Mouse (Mus musculus) forebrain, embryonic 11.5 days (tissue): ENCODE measurements around the gene Slc35f4. TPM values are rescaled to one million over a fixed set of nuclear protein-coding genes. Genes with fewer than 3 reads are reported as not detected.

Source experiments
- ATAC-seq: fragments of 200-750 bp; cut with Nextera tagmentation; replicated peaks from 2 replicates; pipeline ENCODE4 v1.8.0; 2017; ENCODE audit warnings: moderate TSS enrichment; ENCODE audit not compliant: low FRiP score
- DNase-seq: peaks from one replicate; pipeline ENCODE4 v3.0.0-alpha.2; 2017; ENCODE audit warnings: low spot score
- H3K27ac ChIP-seq: fragments of 300-500 bp; sonication (generic); 2 replicates; pipeline ENCODE4 v1.5.1; 2014; ENCODE audit warnings: low read depth, low read length
- H3K27me3 ChIP-seq: fragments of 300-500 bp; sonication (generic); 2 replicates; pipeline ENCODE4 v1.6.1; 2014; ENCODE audit warnings: mild to moderate bottlenecking, low read length, mixed read lengths; ENCODE audit not compliant: control insufficient read depth, insufficient read depth
- H3K36me3 ChIP-seq: fragments of 300-500 bp; sonication (generic); 2 replicates; pipeline ENCODE4 v1.6.1; 2014; ENCODE audit warnings: mild to moderate bottlenecking, low read length, moderate library complexity, mixed read lengths; ENCODE audit not compliant: control insufficient read depth, insufficient read depth
- H3K4me1 ChIP-seq: fragments of 300-500 bp; sonication (generic); replicated peaks from 2 replicates; pipeline ENCODE4 v1.6.1; 2014; ENCODE audit warnings: low read length, mixed read lengths; ENCODE audit not compliant: control insufficient read depth, insufficient read depth
- H3K4me2 ChIP-seq: fragments of 300-500 bp; sonication (generic); 2 replicates; pipeline ENCODE4 v1.6.1; 2014; ENCODE audit warnings: low read depth, mild to moderate bottlenecking, low read length, moderate library complexity, mixed read lengths; ENCODE audit not compliant: severe bottlenecking
- H3K4me3 ChIP-seq: fragments of 300-500 bp; sonication (generic); 2 replicates; pipeline ENCODE4 v1.5.1; 2014; ENCODE audit warnings: low read depth, low read length
- H3K9ac ChIP-seq: fragments of 300-500 bp; sonication (generic); 2 replicates; pipeline ENCODE4 v1.6.1; 2014; ENCODE audit warnings: low read length
- H3K9me3 ChIP-seq: fragments of 300-500 bp; sonication (generic); 2 replicates; pipeline ENCODE4 v1.6.1; 2016; ENCODE audit warnings: low read length, mixed read lengths; ENCODE audit not compliant: control insufficient read depth
- WGBS: fragments of 180-500 bp; shearing (Covaris S2); extraction: QIAGEN DNeasy Blood & Tissue Kit; methylation state at CpG from one replicate; pipeline ENCODE4 v1.1.7; 2014; 5-methylcytosine and 5-hydroxymethylcytosine counted together
- polyA plus RNA-seq: library from polyadenylated mRNA; unstranded; fragments of >200 nt; fragmentation: Nextera tagmentation; extraction: Ambion mirVana; gene quantifications from 2 replicates; pipeline ENCODE4 v1.2.1, GENCODE M21; 2014

Slc35f4 gene
- polyA plus RNA-seq: 0.36 TPM in 1 of 2 replicates, not detected in the other

DNA sequence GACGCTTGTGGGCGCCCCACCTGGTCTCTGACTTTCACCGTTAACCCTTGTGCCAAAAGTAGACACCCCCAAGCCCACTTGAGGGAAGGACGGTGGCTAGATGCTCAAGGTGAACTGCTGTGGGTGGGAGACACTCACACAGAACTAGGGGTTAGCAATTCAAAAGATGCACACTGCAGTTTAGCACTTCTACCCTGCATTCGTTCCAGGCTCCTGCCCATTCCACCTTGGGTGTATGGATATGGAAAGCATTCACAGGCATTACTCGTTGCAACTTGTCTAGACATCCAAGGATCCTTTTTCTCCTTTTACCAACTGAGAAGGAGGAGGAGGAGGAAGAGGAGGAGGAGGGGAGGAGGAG lies at the start of gene Slc35f4:
Slc35f4 (minus strand) TSS at position 116 of the 361 bp plus-strand sequence.
- H3K9ac ChIP-seq: peak within 1 kb of the TSS; percentile 50
- no peak for ATAC-seq
- 9% methylated on average over 6 of the region's 6 CpGs for WGBS

GRCm38 (mm10) chr14:49568369-49568768 lies 42.5 kb upstream of the Slc35f4 start:
- Histone ChIP-seq H3K4me2 (no peak overlapping the region), H3K9ac (no peak overlapping the region), H3K4me1 (no peaks in the 10 kb centered on the region), H3K4me3 (no peak overlapping the region), H3K27me3 (no peaks in the 10 kb centered on the region), H3K36me3 (no peaks in the 10 kb centered on the region), H3K9me3 (no peaks in the 10 kb centered on the region), H3K27ac (no peak overlapping the region)
- DNase-seq (no peak), ATAC-seq (no peak)

More for the DNA sequence above, at the start of gene Slc35f4:
- Histone ChIP-seq H3K4me3 (peak within 1 kb of the TSS; percentile 45), H3K36me3 (no peaks in the 10 kb centered on the region), H3K4me1 (0 out of 2 replicates have a peak, but pooled peaks cover 4% of the 10 kb centered on the region), H3K4me2 (peak within 1 kb of the TSS; percentile 94), H3K27ac (no peak within 1 kb of the TSS), H3K9me3 (no peaks in the 10 kb centered on the region), H3K27me3 (no peaks in the 10 kb centered on the region; the same call in 1 of the 2 replicates)
- DNase-seq: no peak

DNA sequence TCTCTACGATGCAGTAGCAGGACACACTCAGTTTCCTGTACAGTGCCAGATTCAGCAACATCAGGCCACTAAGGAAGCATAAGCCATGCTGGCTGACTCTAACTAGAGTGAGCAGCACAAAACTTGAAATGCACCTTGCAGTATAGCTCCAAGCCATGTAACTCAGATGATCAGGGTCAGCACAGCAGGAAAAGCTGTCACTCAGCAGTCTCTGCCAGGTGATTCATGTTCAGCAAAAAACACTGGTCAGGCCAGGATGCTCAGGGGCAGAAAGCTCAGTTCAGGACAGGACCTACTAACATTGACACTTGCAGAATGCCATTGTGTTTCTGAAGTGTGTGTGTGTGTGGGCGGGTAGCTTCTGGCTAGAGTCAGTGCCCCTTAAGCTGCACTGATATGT lies 34.9 kb upstream of the Slc35f4 start:
- Histone ChIP-seq H3K4me3 (no peak overlapping the region), H3K27me3 (no peaks in the 10 kb centered on the region), H3K9me3 (no peaks in the 10 kb centered on the region), H3K4me2 (no peak overlapping the region), H3K4me1 (no peaks in the 10 kb centered on the region), H3K36me3 (no peaks in the 10 kb centered on the region), H3K27ac (no peak overlapping the region), H3K9ac (no peak overlapping the region)
- ATAC-seq: no peak
- no peak for DNase-seq
- WGBS: 82% methylated on average over 2 of the region's 2 CpGs

DNA sequence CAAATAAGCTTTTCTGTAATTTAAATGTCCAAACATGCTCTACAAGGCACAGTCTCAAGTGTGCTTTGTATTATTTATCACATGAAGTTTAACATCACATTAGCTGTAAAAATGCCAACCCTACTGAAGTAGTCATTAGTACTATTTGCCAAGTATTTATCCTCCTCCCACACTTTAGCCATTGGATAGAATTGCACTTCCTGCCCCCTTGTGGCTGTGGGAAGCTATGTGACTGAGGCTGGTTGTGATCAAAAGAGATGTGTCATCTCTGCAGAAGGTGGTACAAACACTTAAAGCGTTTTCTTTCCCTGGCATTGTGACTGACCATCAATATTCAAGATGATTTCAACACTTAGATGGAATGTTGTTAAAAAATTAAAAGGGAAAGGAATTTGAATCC lies 14.3 kb upstream of the Slc35f4 start:
- no peak overlapping the region for H3K27ac ChIP-seq
- DNase-seq (no peak), ATAC-seq (no peak)
- H3K36me3 ChIP-seq: no peaks in the 10 kb centered on the region
- H3K4me1 ChIP-seq: no peaks in the 10 kb centered on the region
- H3K4me3 ChIP-seq: no peak overlapping the region
- H3K27me3 ChIP-seq: no peaks in the 10 kb centered on the region
- no peak overlapping the region for H3K9ac ChIP-seq
- WGBS: 51% methylated on average over 1 of the region's 1 CpGs
- no peaks in the 10 kb centered on the region for H3K9me3 ChIP-seq
- no peak overlapping the region for H3K4me2 ChIP-seq

GRCm38 (mm10) chr14:49525176-49525930 lies 493 bp downstream of the Slc35f4 start:
- H3K4me1 ChIP-seq: 0 out of 2 replicates have a peak, but pooled peaks cover 4% of the 10 kb centered on the region
- ATAC-seq (peak; percentile 91), DNase-seq (peak; percentile 87)
- H3K4me2 ChIP-seq: peak overlapping the region; percentile 94
- no peaks in the 10 kb centered on the region for H3K36me3 ChIP-seq
- H3K27ac ChIP-seq: no peak overlapping the region
- H3K9ac ChIP-seq: peak overlapping the region; percentile 50
- no peaks in the 10 kb centered on the region; the same call in 1 of the 2 replicates for H3K27me3 ChIP-seq
- no peaks in the 10 kb centered on the region for H3K9me3 ChIP-seq
- WGBS: 1% methylated on average over 55 of the region's 63 CpGs
- H3K4me3 ChIP-seq: peak overlapping the region; percentile 45

- no peaks in the 10 kb centered on the region for H3K36me3 ChIP-seq
- 0 out of 2 replicates have a peak, but pooled peaks cover 4% of the 10 kb centered on the region for H3K4me1 ChIP-seq
- no peaks in the 10 kb centered on the region for H3K9me3 ChIP-seq
- no peak overlapping the region for H3K9ac ChIP-seq
- DNase-seq: no peak
- no peaks in the 10 kb centered on the region; the same call in 1 of the 2 replicates for H3K27me3 ChIP-seq
- H3K27ac ChIP-seq: no peak overlapping the region
- ATAC-seq: no peak
- no peak overlapping the region; the same call in 1 of the 2 replicates for H3K4me3 ChIP-seq
- 72% methylated on average over 8 of the region's 8 CpGs for WGBS
- H3K4me2 ChIP-seq: peak overlapping the region; percentile 94; the same call in 1 of the 2 replicates
These were observed 1.2 kb downstream of the Slc35f4 start for GRCm38 (mm10) chr14:49524665-49525064.

DNA sequence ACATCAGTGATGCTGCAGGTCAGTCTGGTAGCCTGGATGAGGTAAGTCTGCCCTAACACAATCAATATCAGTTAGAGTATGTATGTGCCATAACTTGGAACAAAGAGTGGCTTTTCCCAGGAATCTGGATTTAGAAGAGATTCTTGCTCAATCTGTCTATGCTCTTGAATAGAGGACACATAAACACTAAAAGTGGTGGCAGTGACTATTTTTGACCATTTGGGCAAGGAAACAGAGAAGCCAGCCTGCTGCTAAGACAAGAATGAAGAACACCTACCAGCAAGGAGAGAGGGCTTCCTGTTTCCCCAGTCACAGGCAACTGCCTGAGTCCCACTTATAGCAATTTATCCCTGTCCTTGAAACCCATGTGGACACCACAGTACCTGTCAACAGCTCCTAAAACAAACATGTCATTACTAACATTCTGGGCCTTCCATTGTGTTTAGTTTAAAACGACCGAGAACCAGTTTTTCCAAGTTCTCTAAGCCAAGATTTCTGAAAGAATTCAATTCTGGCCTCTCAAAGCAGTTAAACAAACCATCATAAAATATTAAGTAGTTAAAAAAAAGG lies 10.7 kb downstream of the Slc35f4 start:
- Histone ChIP-seq H3K27ac (no peak overlapping the region), H3K36me3 (no peaks in the 10 kb centered on the region), H3K9me3 (no peaks in the 10 kb centered on the region), H3K27me3 (no peaks in the 10 kb centered on the region), H3K4me1 (no peaks in the 10 kb centered on the region), H3K4me3 (no peak overlapping the region), H3K4me2 (no peak overlapping the region), H3K9ac (no peak overlapping the region)
- DNase-seq (no peak), ATAC-seq (no peak)
- WGBS: 87% methylated on average over 2 of the region's 2 CpGs

- Histone ChIP-seq H3K9me3 (no peaks in the 10 kb centered on the region), H3K4me2 (no peak overlapping the region), H3K36me3 (no peaks in the 10 kb centered on the region), H3K4me3 (no peak overlapping the region), H3K27ac (no peak overlapping the region), H3K27me3 (no peaks in the 10 kb centered on the region), H3K9ac (no peak overlapping the region), H3K4me1 (no peaks in the 10 kb centered on the region)
- ATAC-seq (no peak), DNase-seq (no peak)
- WGBS: 84% methylated on average over 2 of the region's 2 CpGs
These were observed 11.7 kb downstream of the Slc35f4 start for GRCm38 (mm10) chr14:49514137-49514536.
